ENCODE assay signal across 11 mouse cellular contexts in the genomic region with DNA sequence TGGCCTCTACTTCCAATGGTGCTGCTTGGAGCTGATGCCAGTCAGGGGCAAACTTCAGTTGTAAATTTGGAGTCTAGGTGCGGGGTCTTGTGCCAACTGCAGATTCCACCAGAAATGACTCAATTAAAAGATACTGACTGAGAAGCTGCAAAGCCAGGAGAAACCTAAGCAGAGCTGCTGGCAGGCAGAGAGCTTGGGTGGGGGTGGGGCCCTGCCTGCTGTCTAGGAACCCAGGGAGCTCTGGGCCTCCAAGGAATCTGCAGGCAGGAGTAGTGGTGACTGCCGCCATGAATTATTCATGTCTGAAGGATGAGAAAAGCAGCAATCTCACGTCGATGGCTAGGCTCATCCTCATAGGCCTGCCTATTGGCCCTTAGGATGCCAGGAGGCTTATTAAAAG.
A peak's percentile ranks its signal among the peaks of the same experiment; 100 is the strongest.
DNase-seq lines count a peak whose midpoint lies in the region; ATAC-seq lines count a peak whose summit lies in the region.
"Had no signal": no experiment of that assay in that cellular context is flagged by ENCODE, and none has a peak within 500 bp of the region (broad histone marks: within the 10 kb centered on the region; RNA-seq: fewer than 3 reads in every experiment).

No protein-coding gene starts in this region.

- no peak overlapping the region for H3K4me2 ChIP-seq in heart, embryonic 12.5 days
- no peak overlapping the region for H3K4me2 ChIP-seq in heart, embryonic 11.5 days
- H3K4me2 ChIP-seq in forebrain, embryonic 16.5 days (ENCODE audit: low read length) = no peak overlapping the region
- H3K4me2 ChIP-seq in limb, embryonic 15.5 days = no peak overlapping the region
- no peak overlapping the region for H3K4me2 ChIP-seq in neural tube, embryonic 15.5 days
- H3K4me2 ChIP-seq: heart, embryonic 15.5 days had no signal

- H3K27ac ChIP-seq in heart, embryonic 12.5 days (ENCODE audit: poor library complexity, severe bottlenecking) = 0 out of 2 replicates have a peak overlapping the region, but pooled peaks have one; percentile 27
- H3K27ac ChIP-seq in heart, embryonic 11.5 days (ENCODE audit: low read depth, low read length) = no peak overlapping the region
- peak overlapping the region; percentile 3; the same call in 1 of the 2 replicates for H3K27ac ChIP-seq in forebrain, embryonic 16.5 days (ENCODE audit: low read length)
- H3K27ac ChIP-seq in limb, embryonic 15.5 days = peak overlapping the region; percentile 59
- no peak overlapping the region for H3K27ac ChIP-seq in neural tube, embryonic 15.5 days (replicated peaks)
- H3K27ac ChIP-seq: heart, embryonic 15.5 days had no signal

- no peak for ATAC-seq in heart, embryonic 12.5 days (ENCODE audit: insufficient number of reproducible peaks, low FRiP score)
- no peak for ATAC-seq in heart, embryonic 11.5 days (replicated peaks; ENCODE audit: insufficient number of reproducible peaks, low FRiP score, low TSS enrichment)
- peak; percentile 79 for ATAC-seq in forebrain, embryonic 16.5 days
- ATAC-seq in limb, embryonic 15.5 days (ENCODE audit: insufficient number of reproducible peaks, low FRiP score, low TSS enrichment, low read depth) = no peak
- ATAC-seq in neural tube, embryonic 15.5 days (ENCODE audit: low FRiP score) = peak; percentile 31; the same call in 1 of the 2 replicates

- no peaks in the 10 kb centered on the region for H3K9me3 ChIP-seq in heart, embryonic 12.5 days (replicated peaks)
- no peaks in the 10 kb centered on the region for H3K9me3 ChIP-seq in heart, embryonic 11.5 days (replicated peaks; ENCODE audit: control insufficient read depth, low read length)
- H3K9me3 ChIP-seq in forebrain, embryonic 16.5 days (ENCODE audit: control insufficient read depth, low read length) = peaks cover 2% of the 10 kb centered on the region; the same call in 1 of the 2 replicates
- H3K9me3 ChIP-seq in limb, embryonic 15.5 days = no peaks in the 10 kb centered on the region
- H3K9me3 ChIP-seq in neural tube, embryonic 15.5 days (replicated peaks) = no peaks in the 10 kb centered on the region
- H3K9me3 ChIP-seq: heart, embryonic 15.5 days had no signal

- no peak overlapping the region for H3K9ac ChIP-seq in heart, embryonic 12.5 days
- H3K9ac ChIP-seq in heart, embryonic 11.5 days (ENCODE audit: low read depth, low read length) = no peak overlapping the region
- H3K9ac ChIP-seq in forebrain, embryonic 16.5 days (replicated peaks; ENCODE audit: low read depth, low read length) = no peak overlapping the region
- H3K9ac ChIP-seq in limb, embryonic 15.5 days = no peak overlapping the region
- no peak overlapping the region for H3K9ac ChIP-seq in neural tube, embryonic 15.5 days (replicated peaks)
- H3K9ac ChIP-seq: heart, embryonic 15.5 days had no signal

- H3K36me3 ChIP-seq in heart, embryonic 12.5 days = peaks cover 12% of the 10 kb centered on the region; the same call in 1 of the 2 replicates
- H3K36me3 ChIP-seq in heart, embryonic 11.5 days (ENCODE audit: control insufficient read depth, insufficient read depth, low read length) = no peaks in the 10 kb centered on the region
- no peaks in the 10 kb centered on the region for H3K36me3 ChIP-seq in forebrain, embryonic 16.5 days (ENCODE audit: control insufficient read depth, insufficient read depth)
- no peaks in the 10 kb centered on the region for H3K36me3 ChIP-seq in limb, embryonic 15.5 days
- no peaks in the 10 kb centered on the region for H3K36me3 ChIP-seq in neural tube, embryonic 15.5 days
- H3K36me3 ChIP-seq: heart, embryonic 15.5 days had no signal

- H3K27me3 ChIP-seq in heart, embryonic 12.5 days (replicated peaks) = no peaks in the 10 kb centered on the region
- no peaks in the 10 kb centered on the region for H3K27me3 ChIP-seq in heart, embryonic 11.5 days (ENCODE audit: control insufficient read depth, insufficient read depth, low read length)
- no peaks in the 10 kb centered on the region for H3K27me3 ChIP-seq in forebrain, embryonic 16.5 days (replicated peaks; ENCODE audit: control insufficient read depth, insufficient read depth, low read length)
- no peaks in the 10 kb centered on the region for H3K27me3 ChIP-seq in limb, embryonic 15.5 days
- no peaks in the 10 kb centered on the region for H3K27me3 ChIP-seq in neural tube, embryonic 15.5 days (replicated peaks)
- H3K27me3 ChIP-seq: heart, embryonic 15.5 days had no signal

- no peak overlapping the region for H3K4me3 ChIP-seq in heart, embryonic 12.5 days
- no peak overlapping the region for H3K4me3 ChIP-seq in heart, embryonic 11.5 days (ENCODE audit: low read depth, low read length)
- H3K4me3 ChIP-seq in forebrain, embryonic 16.5 days (replicated peaks; ENCODE audit: low read length) = no peak overlapping the region
- no peak overlapping the region for H3K4me3 ChIP-seq in limb, embryonic 15.5 days
- no peak overlapping the region for H3K4me3 ChIP-seq in neural tube, embryonic 15.5 days (replicated peaks)
- H3K4me3 ChIP-seq: heart, embryonic 15.5 days had no signal

- DNase-seq in frontal cortex, postnatal 25 days (ENCODE audit: low spot score in 2 of 2) = no peak
- DNase-seq in gastrocnemius, postnatal 4 days (ENCODE audit: low spot score in 2 of 2) = no peak
- DNase-seq in urinary bladder, postnatal 36 days (ENCODE audit: low spot score in 2 of 2) = no peak
- DNase-seq: cerebellum, postnatal 14 days; kidney, adult 9 months had no signal

- H3K4me1 ChIP-seq in heart, embryonic 12.5 days (replicated peaks) = peaks cover 23% of the 10 kb centered on the region
- peaks cover 16% of the 10 kb centered on the region for H3K4me1 ChIP-seq in heart, embryonic 11.5 days (ENCODE audit: control insufficient read depth, insufficient read depth, low read length)
- H3K4me1 ChIP-seq in forebrain, embryonic 16.5 days (replicated peaks; ENCODE audit: control insufficient read depth, insufficient read depth, low read length) = peaks cover 14% of the 10 kb centered on the region
- peaks cover 25% of the 10 kb centered on the region for H3K4me1 ChIP-seq in limb, embryonic 15.5 days
- H3K4me1 ChIP-seq in neural tube, embryonic 15.5 days = peaks cover 16% of the 10 kb centered on the region

- 29% methylated on average over 4 of the region's 4 CpGs for WGBS in heart, embryonic 12.5 days
- 30% methylated on average over 4 of the region's 4 CpGs for WGBS in heart, embryonic 11.5 days (ENCODE audit: insufficient replicate concordance)
- WGBS in forebrain, embryonic 16.5 days = 9% methylated on average over 4 of the region's 4 CpGs
- 17% methylated on average over 4 of the region's 4 CpGs for WGBS in limb, embryonic 15.5 days
- 16% methylated on average over 4 of the region's 4 CpGs for WGBS in neural tube, embryonic 15.5 days

Comparison
In these comparisons a context has a peak if more than half of its experiments do, and no peak if none do; other contexts are left out.
1. H3K27ac ChIP-seq: peak in heart, embryonic 12.5 days (single experiment), forebrain, embryonic 16.5 days (single experiment) and limb, embryonic 15.5 days (single experiment); none in heart, embryonic 11.5 days (single experiment) and neural tube, embryonic 15.5 days (single experiment).
2. ATAC-seq: peak in forebrain, embryonic 16.5 days (single experiment) and neural tube, embryonic 15.5 days (single experiment); none in heart, embryonic 12.5 days (single experiment), heart, embryonic 11.5 days (single experiment) and limb, embryonic 15.5 days (single experiment).